Mouse (Mus musculus): Measurements from ENCODE around the gene Cd80. TPM values are rescaled to one million over a fixed set of nuclear protein-coding genes. Genes with fewer than 3 reads are reported as not detected.

Cd80 gene
- polyA plus RNA-seq (2015; fragmentation: Illumina TruSeq; extraction: RNeasy Lipid Tissue Mini Kit (QIAGEN cat#74804); ENCODE audit: insufficient read depth, low read depth, low replicate concordance): not detected

DNA sequence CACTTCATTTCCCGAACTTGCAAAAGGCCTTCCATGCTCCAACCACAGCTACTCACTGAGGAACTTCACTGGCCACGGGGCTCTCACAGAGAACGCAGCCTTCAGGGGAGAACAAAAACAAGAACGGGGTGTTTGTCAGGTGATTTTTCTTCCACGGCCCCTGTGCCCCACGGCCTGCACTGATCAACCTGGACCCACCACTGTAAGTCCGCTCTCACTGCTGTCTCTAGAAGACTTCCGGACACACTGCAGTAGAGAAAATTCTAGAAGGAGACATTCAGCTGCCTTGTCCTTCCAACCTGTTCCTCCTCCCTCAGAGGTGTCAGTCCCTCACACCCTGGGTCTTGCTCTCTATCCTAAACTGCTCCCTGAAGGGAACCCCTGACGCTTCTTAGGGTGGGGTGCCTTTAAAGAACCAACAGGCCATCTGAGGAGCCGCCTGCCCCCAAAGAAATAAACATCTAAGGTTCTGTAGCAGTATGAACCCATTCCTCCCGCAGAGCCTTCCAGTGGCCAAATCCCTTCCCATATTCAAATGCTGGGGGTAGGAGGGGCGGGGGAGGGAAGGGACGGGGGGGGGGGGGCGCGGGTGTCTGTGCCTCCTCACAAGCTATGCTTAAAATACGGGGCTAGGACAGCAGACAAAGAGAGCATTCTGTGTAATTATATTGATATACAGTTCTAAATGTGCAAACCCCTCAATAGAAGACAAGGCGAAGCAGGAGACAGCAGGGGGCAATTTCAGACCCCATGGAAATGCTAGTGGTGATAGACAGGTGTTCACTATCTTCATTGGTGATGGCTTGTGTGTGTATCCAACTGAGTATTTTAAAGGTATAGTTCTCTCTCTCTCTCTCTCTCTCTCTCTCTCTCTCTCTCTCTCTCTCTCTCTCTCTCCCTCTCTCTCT is at the start of gene Cd80:
TSS of gene Cd80 (plus strand) at position 51 of the 908 bp plus-strand sequence.

DNA sequence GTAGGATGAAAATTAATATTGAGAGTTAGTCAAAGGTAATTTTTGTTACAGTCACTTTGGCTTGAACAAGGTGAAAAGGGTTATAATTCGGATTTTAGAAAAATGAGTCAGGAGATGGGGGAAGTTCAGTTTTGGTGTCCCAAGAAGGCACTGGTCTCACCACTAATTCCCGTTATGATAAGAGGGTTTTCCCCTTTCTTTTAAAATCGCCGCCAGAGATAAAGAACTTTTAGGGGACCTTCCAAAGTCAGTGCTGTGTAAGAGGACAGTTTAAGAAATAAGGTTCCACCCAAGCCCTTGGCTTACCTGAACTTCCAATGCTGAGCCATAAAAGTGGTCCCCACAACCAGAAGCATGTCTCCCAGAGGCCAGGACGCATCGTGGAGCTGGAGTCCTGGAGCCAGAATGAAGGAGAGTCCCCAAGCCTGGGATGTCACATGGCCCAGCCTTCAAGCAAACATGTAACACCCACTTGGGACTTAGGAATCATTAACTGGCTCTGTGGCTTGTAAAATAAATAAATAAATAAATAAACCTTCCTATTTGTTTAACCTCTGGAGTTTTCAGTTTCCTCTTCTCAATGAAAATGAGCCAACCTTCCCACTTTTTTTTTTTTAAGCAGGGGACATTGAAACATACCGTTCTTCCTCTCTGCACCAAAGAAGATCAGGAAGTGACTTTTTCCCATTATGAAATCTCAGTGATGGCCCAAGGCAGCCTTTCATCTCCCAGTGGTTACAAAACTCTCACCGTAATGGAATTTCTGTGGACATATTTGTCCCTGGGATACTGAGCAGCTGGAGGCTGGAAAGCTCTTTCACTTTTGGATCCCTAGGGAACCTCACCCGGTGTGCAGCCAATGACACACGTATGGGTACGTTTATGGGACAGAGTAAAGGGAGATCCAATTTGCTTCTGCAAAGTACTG is 22.6 kb upstream of the Cd80 start, which contains the start of gene Pla1a:
TSS of gene Pla1a (minus strand) at position 648 of the 928 bp plus-strand sequence.

GRCm38 (mm10) chr16:38452442-38453202 is 2.7 kb upstream of the Cd80 start, which contains the start of gene Adprh:
Gene Adprh, minus strand, starts transcription at chr16:38452703.

GRCm38 (mm10) chr16:38522129-38523084 is 67.0 kb downstream of the Cd80 start, which contains the start of gene Timmdc1:
Gene Timmdc1, minus strand, starts transcription at chr16:38522663.

Other genes starting within 250 kb of the Cd80 start
- not detected for gene Nr1i2, start 160.7 kb upstream of the Cd80 start, polyA plus RNA-seq (2015; fragmentation: Illumina TruSeq; extraction: RNeasy Lipid Tissue Mini Kit (QIAGEN cat#74804); ENCODE audit: insufficient read depth, low read depth, low replicate concordance)
- 0.72 TPM for gene Maats1, start 113.4 kb upstream of the Cd80 start, polyA plus RNA-seq (2015; fragmentation: Illumina TruSeq; extraction: RNeasy Lipid Tissue Mini Kit (QIAGEN cat#74804); ENCODE audit: insufficient read depth, low read depth, low replicate concordance)
- 62.2 TPM for gene Cox17, start 108.6 kb upstream of the Cd80 start, polyA plus RNA-seq (2015; fragmentation: Illumina TruSeq; extraction: RNeasy Lipid Tissue Mini Kit (QIAGEN cat#74804); ENCODE audit: insufficient read depth, low read depth, low replicate concordance)
- not detected for gene Gm21987, start 108.5 kb upstream of the Cd80 start, polyA plus RNA-seq (2015; fragmentation: Illumina TruSeq; extraction: RNeasy Lipid Tissue Mini Kit (QIAGEN cat#74804); ENCODE audit: insufficient read depth, low read depth, low replicate concordance)
- gene Popdc2, start 93.4 kb upstream of the Cd80 start, polyA plus RNA-seq (2015; fragmentation: Illumina TruSeq; extraction: RNeasy Lipid Tissue Mini Kit (QIAGEN cat#74804); ENCODE audit: insufficient read depth, low read depth, low replicate concordance): 0.63 TPM
- 7.4 TPM for gene Pla1a, start 22.4 kb upstream of the Cd80 start, polyA plus RNA-seq (2015; fragmentation: Illumina TruSeq; extraction: RNeasy Lipid Tissue Mini Kit (QIAGEN cat#74804); ENCODE audit: insufficient read depth, low read depth, low replicate concordance)
- gene Adprh, start 2.9 kb upstream of the Cd80 start, polyA plus RNA-seq (2015; fragmentation: Illumina TruSeq; extraction: RNeasy Lipid Tissue Mini Kit (QIAGEN cat#74804); ENCODE audit: insufficient read depth, low read depth, low replicate concordance): 5.6 TPM
- 5.5 TPM for gene Timmdc1, start 67.1 kb downstream of the Cd80 start, polyA plus RNA-seq (2015; fragmentation: Illumina TruSeq; extraction: RNeasy Lipid Tissue Mini Kit (QIAGEN cat#74804); ENCODE audit: insufficient read depth, low read depth, low replicate concordance)
- 9.7 TPM for gene Poglut1, start 94.7 kb downstream of the Cd80 start, polyA plus RNA-seq (2015; fragmentation: Illumina TruSeq; extraction: RNeasy Lipid Tissue Mini Kit (QIAGEN cat#74804); ENCODE audit: insufficient read depth, low read depth, low replicate concordance)
- 43.6 TPM for gene Tmem39a, start 103.1 kb downstream of the Cd80 start, polyA plus RNA-seq (2015; fragmentation: Illumina TruSeq; extraction: RNeasy Lipid Tissue Mini Kit (QIAGEN cat#74804); ENCODE audit: insufficient read depth, low read depth, low replicate concordance)